Mouse (Mus musculus): ENCODE results near the gene Junb. TPM values are rescaled to one million over a fixed set of nuclear protein-coding genes. Genes with fewer than 3 reads are reported as not detected.

Gene Junb
- polyA plus RNA-seq, 1 experiment from 2014 or later, result 18.2 TPM

- H3K27me3 ChIP-seq (replicated peaks; ENCODE audit: control insufficient read depth, insufficient read depth, low read length), result peaks cover 3% of the 10 kb centered on the region
- peaks cover 7% of the 10 kb centered on the region; the same call in 1 of the 2 replicates for H3K36me3 ChIP-seq (ENCODE audit: control insufficient read depth, insufficient read depth, low read length)
- H3K9ac ChIP-seq (ENCODE audit: low read depth, low read length), result no peak overlapping the region
- ATAC-seq, result no peak
- no peak overlapping the region for H3K4me3 ChIP-seq (ENCODE audit: low read length)
- H3K4me1 ChIP-seq (ENCODE audit: control insufficient read depth, insufficient read depth, low read length), result no peaks in the 10 kb centered on the region
- no peak overlapping the region for H3K4me2 ChIP-seq (ENCODE audit: low read depth, low read length)
- H3K9me3 ChIP-seq (ENCODE audit: control insufficient read depth, low read length), result no peaks in the 10 kb centered on the region
- no peak overlapping the region for H3K27ac ChIP-seq (ENCODE audit: low read length)
- 67% methylated on average over 10 of the region's 10 CpGs for WGBS
Measured at GRCm38 (mm10) chr8:85016724-85017123, 38.2 kb upstream of the Junb start.

GRCm38 (mm10) chr8:85014431-85014830 lies 35.9 kb upstream of the Junb start, which contains the start of gene Best2:
Best2 (minus strand) TSS chr8:85014531.
- H3K4me3 ChIP-seq (ENCODE audit: low read length), result peak within 1 kb of the TSS; percentile 39
- WGBS, result 36% methylated on average over 2 of the region's 2 CpGs
- peaks cover 17% of the 10 kb centered on the region for H3K27me3 ChIP-seq (replicated peaks; ENCODE audit: control insufficient read depth, insufficient read depth, low read length)
- no peaks in the 10 kb centered on the region for H3K4me1 ChIP-seq (ENCODE audit: control insufficient read depth, insufficient read depth, low read length)
- no peaks in the 10 kb centered on the region for H3K9me3 ChIP-seq (ENCODE audit: control insufficient read depth, low read length)
- H3K9ac ChIP-seq (ENCODE audit: low read depth, low read length), result peak within 1 kb of the TSS; percentile 55
- peak within 1 kb of the TSS; percentile 78 for H3K4me2 ChIP-seq (ENCODE audit: low read depth, low read length)
- H3K36me3 ChIP-seq (ENCODE audit: control insufficient read depth, insufficient read depth, low read length), result 0 out of 2 replicates have a peak, but pooled peaks cover 4% of the 10 kb centered on the region
- ATAC-seq, result no peak
- no peak within 1 kb of the TSS for H3K27ac ChIP-seq (ENCODE audit: low read length)

DNA sequence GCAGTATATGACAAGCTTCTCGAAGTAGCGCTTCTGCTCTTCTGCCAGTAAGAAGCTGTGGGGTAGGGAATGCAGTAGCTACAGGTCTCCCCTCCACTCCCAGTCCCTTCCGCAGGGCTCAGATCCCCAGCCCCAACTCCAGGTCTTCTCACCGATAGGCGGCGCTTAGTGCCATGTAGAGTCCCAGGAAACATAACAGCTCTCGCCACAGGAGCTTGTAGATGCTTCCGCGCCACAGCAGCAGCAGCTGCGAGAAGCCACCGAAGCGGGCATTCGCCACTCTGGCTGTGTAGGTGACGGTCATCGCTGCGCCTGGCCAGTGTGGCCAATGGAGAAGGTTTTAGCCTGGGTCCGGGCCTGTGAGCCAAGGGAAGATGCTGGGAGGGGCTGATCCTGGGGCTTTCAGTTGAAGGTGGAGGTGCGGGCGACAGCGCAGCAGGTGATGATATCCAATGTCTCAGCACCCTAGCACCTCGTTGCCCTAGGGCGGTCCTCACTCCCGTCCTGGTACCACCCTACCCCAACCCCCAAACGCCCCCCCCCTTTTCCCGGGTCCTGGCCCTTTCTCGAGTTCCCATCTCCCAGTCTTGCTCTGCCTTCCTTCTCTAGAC lies 34.8 kb upstream of the Junb start:
- Histone ChIP-seq H3K4me3 (ENCODE audit: low read length) (peak overlapping the region; percentile 39), H3K27ac (ENCODE audit: low read length) (no peak overlapping the region), H3K9me3 (ENCODE audit: control insufficient read depth, low read length) (no peaks in the 10 kb centered on the region), H3K4me1 (ENCODE audit: control insufficient read depth, insufficient read depth, low read length) (no peaks in the 10 kb centered on the region), H3K27me3 (replicated peaks; ENCODE audit: control insufficient read depth, insufficient read depth, low read length) (peaks cover 21% of the 10 kb centered on the region), H3K36me3 (ENCODE audit: control insufficient read depth, insufficient read depth, low read length) (0 out of 2 replicates have a peak, but pooled peaks cover 1% of the 10 kb centered on the region), H3K4me2 (ENCODE audit: low read depth, low read length) (peak overlapping the region; percentile 78), H3K9ac (ENCODE audit: low read depth, low read length) (peak overlapping the region; percentile 55)
- peak; percentile 69 for ATAC-seq
- WGBS, result 4% methylated on average over 26 of the region's 26 CpGs

DNA sequence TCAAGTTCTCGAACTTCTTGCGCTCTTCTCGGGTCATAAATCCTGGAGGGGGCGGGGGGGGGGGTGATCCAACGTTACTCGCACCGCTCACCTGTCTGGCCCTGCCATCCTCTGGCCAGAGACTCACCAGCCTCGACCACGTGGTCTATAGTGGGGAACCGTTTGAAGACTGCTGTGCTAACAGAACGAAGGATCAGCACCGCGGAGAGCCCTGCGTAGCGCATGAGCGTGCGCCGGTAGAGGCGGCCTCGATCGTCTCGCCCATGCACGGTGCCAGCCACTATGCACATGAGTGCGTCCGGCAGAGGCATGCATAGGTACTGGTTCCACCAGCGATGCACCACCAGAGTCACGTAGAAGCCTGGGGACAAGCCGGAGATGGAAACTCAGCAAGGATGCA lies 32.7 kb upstream of the Junb start:
- no peaks in the 10 kb centered on the region for H3K9me3 ChIP-seq (ENCODE audit: control insufficient read depth, low read length)
- H3K27me3 ChIP-seq (replicated peaks; ENCODE audit: control insufficient read depth, insufficient read depth, low read length), result peaks cover 27% of the 10 kb centered on the region
- H3K36me3 ChIP-seq (ENCODE audit: control insufficient read depth, insufficient read depth, low read length), result no peaks in the 10 kb centered on the region
- H3K27ac ChIP-seq (ENCODE audit: low read length), result no peak overlapping the region
- ATAC-seq, result no peak
- H3K4me3 ChIP-seq (ENCODE audit: low read length), result no peak overlapping the region
- no peak overlapping the region for H3K9ac ChIP-seq (ENCODE audit: low read depth, low read length)
- H3K4me1 ChIP-seq (ENCODE audit: control insufficient read depth, insufficient read depth, low read length), result no peaks in the 10 kb centered on the region
- no peak overlapping the region for H3K4me2 ChIP-seq (ENCODE audit: low read depth, low read length)
- 9% methylated on average over 28 of the region's 28 CpGs for WGBS

DNA sequence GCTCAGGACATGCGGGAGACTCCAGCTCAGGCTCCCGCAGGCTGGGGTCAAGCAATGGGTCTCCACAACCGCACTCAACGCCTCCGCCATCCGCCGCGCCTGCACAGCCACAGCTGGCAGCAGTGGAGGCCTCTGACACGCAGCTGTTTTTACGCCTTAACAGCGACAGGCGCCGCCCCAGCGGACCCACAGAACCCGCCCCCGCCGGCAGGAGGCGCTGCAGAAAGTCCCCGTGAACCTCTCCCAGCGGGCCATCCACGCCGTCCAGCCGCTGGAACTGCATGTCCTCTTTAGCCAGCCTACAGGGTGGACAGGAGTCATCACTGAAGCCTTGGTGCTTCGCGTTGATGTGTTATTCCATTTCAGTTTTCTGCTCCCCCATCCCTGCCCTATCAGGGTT lies 29.2 kb upstream of the Junb start:
- H3K9me3 ChIP-seq (ENCODE audit: control insufficient read depth, low read length), result no peaks in the 10 kb centered on the region
- H3K4me2 ChIP-seq (ENCODE audit: low read depth, low read length), result no peak overlapping the region
- H3K4me3 ChIP-seq (ENCODE audit: low read length), result no peak overlapping the region
- H3K9ac ChIP-seq (ENCODE audit: low read depth, low read length), result no peak overlapping the region
- H3K36me3 ChIP-seq (ENCODE audit: control insufficient read depth, insufficient read depth, low read length), result no peaks in the 10 kb centered on the region
- H3K27me3 ChIP-seq (replicated peaks; ENCODE audit: control insufficient read depth, insufficient read depth, low read length), result peaks cover 27% of the 10 kb centered on the region
- 19% methylated on average over 25 of the region's 25 CpGs for WGBS
- peak; percentile 9; the same call in 1 of the 2 replicates for ATAC-seq
- no peak overlapping the region for H3K27ac ChIP-seq (ENCODE audit: low read length)
- no peaks in the 10 kb centered on the region for H3K4me1 ChIP-seq (ENCODE audit: control insufficient read depth, insufficient read depth, low read length)

DNA sequence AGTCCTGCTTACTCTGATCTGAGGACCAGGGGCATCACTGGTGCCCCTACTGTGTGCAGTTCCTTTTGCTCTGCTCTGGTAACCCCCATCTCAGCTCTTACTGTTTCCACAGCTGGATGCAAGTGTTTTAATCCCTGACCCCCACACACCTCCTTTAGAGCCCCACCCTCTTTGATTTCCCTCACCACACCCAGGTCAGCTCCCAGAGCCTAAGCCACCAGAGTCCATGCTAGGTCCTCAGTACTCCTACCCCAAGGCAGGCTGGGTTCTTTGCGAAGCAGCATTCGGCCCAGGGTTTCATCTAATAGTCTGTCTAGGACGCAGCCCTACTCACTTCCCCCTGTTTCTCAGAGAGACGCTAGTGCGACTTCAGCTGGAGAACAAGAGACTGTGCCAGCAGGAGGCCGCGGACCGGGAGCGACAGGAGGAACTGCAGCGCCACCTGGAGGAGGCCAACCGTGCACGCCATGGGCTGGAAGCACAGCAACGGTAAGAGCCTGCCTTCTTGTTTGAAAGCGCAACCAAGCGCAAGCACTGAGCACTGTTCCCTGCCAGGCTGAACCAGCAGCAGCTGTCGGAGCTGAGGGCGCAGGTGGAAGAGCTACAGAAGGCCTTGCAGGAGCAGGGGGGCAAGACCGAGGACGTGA lies 19.3 kb upstream of the Junb start:
- ATAC-seq, result peak; percentile 73

GRCm38 (mm10) chr8:84996978-84997377 lies 18.5 kb upstream of the Junb start:
- peaks cover 16% of the 10 kb centered on the region for H3K4me1 ChIP-seq (ENCODE audit: control insufficient read depth, insufficient read depth, low read length)
- 81% methylated on average over 5 of the region's 5 CpGs for WGBS
- no peak overlapping the region for H3K27ac ChIP-seq (ENCODE audit: low read length)
- H3K9ac ChIP-seq (ENCODE audit: low read depth, low read length), result no peak overlapping the region
- H3K27me3 ChIP-seq (replicated peaks; ENCODE audit: control insufficient read depth, insufficient read depth, low read length), result no peaks in the 10 kb centered on the region
- H3K9me3 ChIP-seq (ENCODE audit: control insufficient read depth, low read length), result no peaks in the 10 kb centered on the region
- H3K36me3 ChIP-seq (ENCODE audit: control insufficient read depth, insufficient read depth, low read length), result no peaks in the 10 kb centered on the region; the same call in 1 of the 2 replicates
- no peak overlapping the region for H3K4me3 ChIP-seq (ENCODE audit: low read length)
- no peak overlapping the region for H3K4me2 ChIP-seq (ENCODE audit: low read depth, low read length)
- no peak for ATAC-seq

More for the DNA sequence above, 19.3 kb upstream of the Junb start:
- Histone ChIP-seq H3K4me3 (ENCODE audit: low read length) (no peak overlapping the region), H3K4me2 (ENCODE audit: low read depth, low read length) (no peak overlapping the region), H3K36me3 (ENCODE audit: control insufficient read depth, insufficient read depth, low read length) (no peaks in the 10 kb centered on the region; the same call in 1 of the 2 replicates), H3K4me1 (ENCODE audit: control insufficient read depth, insufficient read depth, low read length) (peaks cover 16% of the 10 kb centered on the region), H3K9me3 (ENCODE audit: control insufficient read depth, low read length) (no peaks in the 10 kb centered on the region), H3K9ac (ENCODE audit: low read depth, low read length) (peak overlapping the region; percentile 43), H3K27me3 (replicated peaks; ENCODE audit: control insufficient read depth, insufficient read depth, low read length) (no peaks in the 10 kb centered on the region), H3K27ac (ENCODE audit: low read length) (no peak overlapping the region)
- WGBS, result 11% methylated on average over 19 of the region's 19 CpGs

DNA sequence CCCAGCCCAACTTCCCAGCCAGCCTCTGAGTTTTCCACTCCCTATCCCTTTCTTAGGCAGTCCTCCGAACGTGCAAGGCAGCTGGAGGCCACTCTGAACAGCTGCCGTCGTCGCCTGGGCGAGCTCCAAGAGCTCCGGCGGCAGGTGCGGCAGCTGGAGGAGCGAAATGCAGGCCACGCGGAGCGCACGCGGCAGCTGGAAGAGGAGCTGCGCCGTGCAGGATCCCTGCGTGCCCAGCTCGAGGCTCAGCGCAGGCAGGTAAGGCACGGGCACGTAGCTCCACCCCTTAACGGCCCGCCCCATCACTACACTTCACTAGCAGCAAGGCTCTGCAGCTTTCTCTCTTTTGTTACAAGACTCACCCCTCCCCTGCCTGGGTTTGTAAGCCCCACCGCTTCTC lies 17.2 kb upstream of the Junb start:
- H3K9me3 ChIP-seq (ENCODE audit: control insufficient read depth, low read length), result no peaks in the 10 kb centered on the region
- ATAC-seq, result no peak
- H3K27ac ChIP-seq (ENCODE audit: low read length), result no peak overlapping the region
- H3K27me3 ChIP-seq (replicated peaks; ENCODE audit: control insufficient read depth, insufficient read depth, low read length), result no peaks in the 10 kb centered on the region
- no peak overlapping the region for H3K4me2 ChIP-seq (ENCODE audit: low read depth, low read length)
- no peak overlapping the region for H3K9ac ChIP-seq (ENCODE audit: low read depth, low read length)
- 43% methylated on average over 25 of the region's 25 CpGs for WGBS
- peaks cover 25% of the 10 kb centered on the region for H3K4me1 ChIP-seq (ENCODE audit: control insufficient read depth, insufficient read depth, low read length)
- H3K36me3 ChIP-seq (ENCODE audit: control insufficient read depth, insufficient read depth, low read length), result no peaks in the 10 kb centered on the region
- no peak overlapping the region for H3K4me3 ChIP-seq (ENCODE audit: low read length)

GRCm38 (mm10) chr8:84994375-84994774 lies 15.9 kb upstream of the Junb start:
- peaks cover 27% of the 10 kb centered on the region for H3K4me1 ChIP-seq (ENCODE audit: control insufficient read depth, insufficient read depth, low read length)
- WGBS, result 81% methylated on average over 9 of the region's 9 CpGs
- H3K9ac ChIP-seq (ENCODE audit: low read depth, low read length), result no peak overlapping the region
- H3K27ac ChIP-seq (ENCODE audit: low read length), result no peak overlapping the region
- no peaks in the 10 kb centered on the region for H3K27me3 ChIP-seq (replicated peaks; ENCODE audit: control insufficient read depth, insufficient read depth, low read length)
- ATAC-seq, result no peak
- H3K9me3 ChIP-seq (ENCODE audit: control insufficient read depth, low read length), result no peaks in the 10 kb centered on the region
- H3K36me3 ChIP-seq (ENCODE audit: control insufficient read depth, insufficient read depth, low read length), result no peaks in the 10 kb centered on the region
- no peak overlapping the region for H3K4me3 ChIP-seq (ENCODE audit: low read length)
- H3K4me2 ChIP-seq (ENCODE audit: low read depth, low read length), result peak overlapping the region; percentile 14; the same call in 1 of the 2 replicates

Data from intestine, embryonic 16.5 days (tissue).